Mouse (Mus musculus): ENCODE results near the gene Btk.

GRCm38 (mm10) chrX:134600659-134601379 lies 17.4 kb upstream of the Btk start, which contains the start of the genes Gla and Hnrnph2:
- TF ChIP-seq CTCF (conservative IDR thresholded peaks at IDR 0.05; ENCODE audit: low read length): no peak
- no peak for TF ChIP-seq NANOG (IDR thresholded peaks at IDR 0.05; ENCODE audit: borderline replicate concordance, low read length)

Measured in E14TG2a.4 (cell line).